Mouse (Mus musculus): ENCODE data around the gene Miox.

The Miox gene

GRCm38 (mm10) chr15:89316146-89316545 is 18.1 kb upstream of the Miox start:
- DNase-seq, result peak in 1 of 2 experiments; percentile 25

GRCm38 (mm10) chr15:89321264-89321663 is 12.9 kb upstream of the Miox start:
- DNase-seq, result no peak

GRCm38 (mm10) chr15:89322670-89323522 is 11.3 kb upstream of the Miox start, which contains the start of gene Adm2:
Adm2 (plus strand) TSS chr15:89322720.
- DNase-seq, result no peak

- DNase-seq, result no peak
Measured at GRCm38 (mm10) chr15:89323656-89324055, 10.5 kb upstream of the Miox start.

GRCm38 (mm10) chr15:89326441-89326840 is 7.8 kb upstream of the Miox start:
- peak; percentile 81 to 86 for DNase-seq

- DNase-seq, result peak in 1 of 2 experiments; percentile 47
Measured at GRCm38 (mm10) chr15:89334774-89335537, 758 bp downstream of the Miox start.

- DNase-seq, result peak in 1 of 2 experiments; percentile 34
Measured at GRCm38 (mm10) chr15:89336422-89336821, 2.2 kb downstream of the Miox start.

GRCm38 (mm10) chr15:89339696-89340095 is 5.5 kb downstream of the Miox start:
- DNase-seq, result no peak

- DNase-seq, result no peak
Measured at GRCm38 (mm10) chr15:89340136-89340535, 5.9 kb downstream of the Miox start.

- DNase-seq, result no peak
Measured at GRCm38 (mm10) chr15:89341678-89342077, 7.5 kb downstream of the Miox start.

GRCm38 (mm10) chr15:89343325-89343724 is 9.1 kb downstream of the Miox start:
- no peak for DNase-seq

- DNase-seq, result no peak
Measured at GRCm38 (mm10) chr15:89350447-89350846, 16.2 kb downstream of the Miox start.

GRCm38 (mm10) chr15:89351302-89351701 is 17.1 kb downstream of the Miox start:
- no peak for DNase-seq

GRCm38 (mm10) chr15:89352054-89352453 is 17.9 kb downstream of the Miox start:
- DNase-seq, result no peak

GRCm38 (mm10) chr15:89352795-89353194 is 18.6 kb downstream of the Miox start:
- DNase-seq, result no peak

GRCm38 (mm10) chr15:89353837-89354236 is 19.6 kb downstream of the Miox start:
- no peak for DNase-seq

GRCm38 (mm10) chr15:89354455-89354854 is 20.3 kb downstream of the Miox start:
- DNase-seq, result no peak

GRCm38 (mm10) chr15:89355241-89356187 is 21.3 kb downstream of the Miox start, which contains the start of the genes Lmf2 and Ncaph2:
Lmf2 (minus strand) TSS chr15:89355659.
Ncaph2 (plus strand) TSS chr15:89355719.
- DNase-seq, result peak; percentile 91 to 96

GRCm38 (mm10) chr15:89356372-89356771 is 22.2 kb downstream of the Miox start:
- DNase-seq, result peak; percentile 44 to 58

- DNase-seq, result no peak
Measured at GRCm38 (mm10) chr15:89358784-89359183, 24.6 kb downstream of the Miox start.

GRCm38 (mm10) chr15:89363051-89363450 is 28.9 kb downstream of the Miox start:
- no peak for DNase-seq

- DNase-seq, result no peak
Measured at GRCm38 (mm10) chr15:89365141-89365551, 30.9 kb downstream of the Miox start.

Measured in kidney, adult 8-10 months (tissue).